Mouse (Mus musculus) lung, embryonic 14.5 days (tissue): ENCODE data around the gene Rundc1. TPM values are rescaled to one million over a fixed set of nuclear protein-coding genes. Genes with fewer than 3 reads are reported as not detected.

Source experiments
- ATAC-seq: fragments of 200-750 bp; cut with Nextera tagmentation; 2 replicates; pipeline ENCODE4 v1.8.0; 2017; ENCODE audit warnings: mild to moderate bottlenecking, moderate TSS enrichment, moderate library complexity; ENCODE audit not compliant: insufficient read depth
- DNase-seq: peaks from one replicate; pipeline ENCODE4 v3.0.0-alpha.2; 2015
- H3K27ac ChIP-seq: fragments of 300-500 bp; sonication (generic); 2 replicates; pipeline ENCODE4 v1.5.1; 2014; ENCODE audit warnings: low read depth, mild to moderate bottlenecking, moderate library complexity
- H3K27me3 ChIP-seq: fragments of 300-500 bp; sonication (generic); 2 replicates; pipeline ENCODE4 v1.6.1; 2014; ENCODE audit warnings: low read length, control low read depth; ENCODE audit not compliant: insufficient read depth
- H3K36me3 ChIP-seq: fragments of 300-500 bp; sonication (generic); 2 replicates; pipeline ENCODE4 v1.6.1; 2014; ENCODE audit warnings: control low read depth; ENCODE audit not compliant: insufficient read depth
- H3K4me1 ChIP-seq: fragments of 300-500 bp; sonication (generic); 2 replicates; pipeline ENCODE4 v1.6.1; 2014; ENCODE audit warnings: antibody characterized with exemption, control low read depth; ENCODE audit not compliant: insufficient read depth
- H3K4me2 ChIP-seq: fragments of 300-500 bp; sonication (generic); 2 replicates; pipeline ENCODE4 v1.6.1; 2014; ENCODE audit warnings: mild to moderate bottlenecking
- H3K4me3 ChIP-seq: fragments of 300-500 bp; sonication (generic); 2 replicates; pipeline ENCODE4 v1.5.1; 2014; ENCODE audit warnings: low read depth, low read length
- H3K9ac ChIP-seq: fragments of 300-500 bp; sonication (generic); 2 replicates; pipeline ENCODE4 v1.6.1; 2014
- H3K9me3 ChIP-seq: fragments of 300-500 bp; sonication (generic); 2 replicates; pipeline ENCODE4 v1.6.1; 2016; ENCODE audit warnings: low read depth, low read length, control low read depth
- CTCF ChIP-seq: IDR thresholded peaks from 2 replicates; pipeline ENCODE4 v1.5.1; 2016; ENCODE audit warnings: antibody characterized with exemption, low read depth
- WGBS: fragments of 180-500 bp; shearing (Covaris S2); extraction: QIAGEN DNeasy Blood & Tissue Kit; methylation state at CpG from one replicate; pipeline ENCODE4 v1.1.7; 2014; 5-methylcytosine and 5-hydroxymethylcytosine counted together
- microRNA-seq: library from miRNA; unstranded; fragments of <30 nt; microRNA quantifications from one replicate; pipeline ENCODE4, GENCODE M21; 2016; ENCODE audit warnings: borderline number of aligned reads
- polyA plus RNA-seq: library from polyadenylated mRNA; unstranded; fragments of >200 nt; fragmentation: Nextera tagmentation; extraction: Ambion mirVana; gene quantifications from 2 replicates; pipeline ENCODE4 v1.2.1, GENCODE M21; 2014

Rundc1 gene
- polyA plus RNA-seq, 1 experiment from 2014 or later: 17.4 TPM

- Histone ChIP-seq H3K9me3 (no peaks in the 10 kb centered on the region), H3K4me1 (no peaks in the 10 kb centered on the region), H3K36me3 (peaks cover 26% of the 10 kb centered on the region), H3K4me2 (no peak overlapping the region), H3K4me3 (no peak overlapping the region), H3K9ac (no peak overlapping the region), H3K27ac (no peak overlapping the region), H3K27me3 (no peaks in the 10 kb centered on the region)
- no peak for TF ChIP-seq CTCF
- DNase-seq: no peak
- whole genome bisulfite sequencing: 74% methylated on average over 7 of the region's 7 CpGs
- no peak for ATAC-seq
These were observed 59.9 kb downstream of the Rundc1 start for GRCm38 (mm10) chr11:101484814-101485213.

Small RNA genes within 50 kb of the gene (microRNA-seq; reads per million reads assigned to microRNA genes)
- gene Mir6929: not detected

Other genes starting within 250 kb of the Rundc1 start
- gene Ccr10, start 249.6 kb upstream of the Rundc1 start, polyA plus RNA-seq: 0.11 TPM in 1 of 2 replicates, not detected in the other
- 17.4 and 18.9 TPM in 2 replicates for gene Ezh1, start 198.6 kb upstream of the Rundc1 start, polyA plus RNA-seq
- 271 and 276 TPM in 2 replicates for gene Ramp2, start 179.1 kb upstream of the Rundc1 start, polyA plus RNA-seq
- gene Vps25, start 171.4 kb upstream of the Rundc1 start, polyA plus RNA-seq: 132 and 139 TPM in 2 replicates
- gene Wnk4, start 164.5 kb upstream of the Rundc1 start, polyA plus RNA-seq: 5.3 and 5.8 TPM in 2 replicates
- 1.0 and 1.9 TPM in 2 replicates for gene Cntd1, start 146.1 kb upstream of the Rundc1 start, polyA plus RNA-seq
- 190 and 197 TPM in 2 replicates for gene Coa3, start 146.0 kb upstream of the Rundc1 start, polyA plus RNA-seq
- 149 and 154 TPM in 2 replicates for gene Becn1, start 122.8 kb upstream of the Rundc1 start, polyA plus RNA-seq
- gene Psme3, start 108.9 kb upstream of the Rundc1 start, polyA plus RNA-seq: 118 and 123 TPM in 2 replicates
- gene Aoc2, start 100.0 kb upstream of the Rundc1 start, polyA plus RNA-seq: 1.5 TPM in 2 replicates
- 0.62 and 0.83 TPM in 2 replicates for gene Aoc3, start 94.5 kb upstream of the Rundc1 start, polyA plus RNA-seq
- gene G6pc, start 57.5 kb upstream of the Rundc1 start, polyA plus RNA-seq: not detected in 2 replicates
- gene Aarsd1, start 7.5 kb upstream of the Rundc1 start, polyA plus RNA-seq: 85.4 and 93.3 TPM in 2 replicates
- 11.0 and 12.2 TPM in 2 replicates for gene Gm27029, start 289 bp upstream of the Rundc1 start, polyA plus RNA-seq
- gene Ptges3l, start 248 bp downstream of the Rundc1 start, polyA plus RNA-seq: 9.3 and 11.5 TPM in 2 replicates
- gene Rpl27, start 17.2 kb downstream of the Rundc1 start, polyA plus RNA-seq: 421 and 428 TPM in 2 replicates
- gene Ifi35, start 23.3 kb downstream of the Rundc1 start, polyA plus RNA-seq: 11.4 and 12.1 TPM in 2 replicates
- 4.7 and 5.6 TPM in 2 replicates for gene Rnd2, start 39.9 kb downstream of the Rundc1 start, polyA plus RNA-seq
- 36.3 and 38.2 TPM in 2 replicates for gene Vat1, start 41.1 kb downstream of the Rundc1 start, polyA plus RNA-seq
- 20.9 and 21.0 TPM in 2 replicates for gene Brca1, start 126.9 kb downstream of the Rundc1 start, polyA plus RNA-seq
- gene Nbr1, start 127.1 kb downstream of the Rundc1 start, polyA plus RNA-seq: 59.2 and 62.4 TPM in 2 replicates
- 3.3 and 5.2 TPM in 2 replicates for gene Tmem106a, start 157.2 kb downstream of the Rundc1 start, polyA plus RNA-seq
- gene Gm11634, start 174.2 kb downstream of the Rundc1 start, polyA plus RNA-seq: not detected in 2 replicates
- 33.1 and 33.4 TPM in 2 replicates for gene Rdm1, start 202.1 kb downstream of the Rundc1 start, polyA plus RNA-seq
- gene Arl4d, start 240.5 kb downstream of the Rundc1 start, polyA plus RNA-seq: 2.1 and 2.8 TPM in 2 replicates